Mouse (Mus musculus) G1E (cell line): Measurements from ENCODE around the gene C3ar1. TPM values are rescaled to one million over a fixed set of nuclear protein-coding genes. Genes with fewer than 3 reads are reported as not detected.

Experiments used
- ATAC-seq: 2 replicates; pipeline ENCODE4 v1.8.0; 2016; ENCODE audit warnings: mild to moderate bottlenecking; ENCODE audit not compliant: insufficient number of reproducible peaks, poor library complexity, low FRiP score, severe bottlenecking; ENCODE audit errors: extremely low read depth
- DNase-seq: peaks from one replicate; pipeline ENCODE4 v3.0.0; 2012; ENCODE audit warnings: low spot score
- H3K27me3 ChIP-seq: 2 replicates; pipeline ENCODE4 v1.6.1; 2012; ENCODE audit warnings: mild to moderate bottlenecking, low read length, inconsistent platforms; ENCODE audit not compliant: insufficient read depth
- H3K36me3 ChIP-seq: replicated peaks from 2 replicates; pipeline ENCODE3; 2012; ENCODE audit warnings: mild to moderate bottlenecking, inconsistent platforms
- H3K4me1 ChIP-seq: 2 replicates; pipeline ENCODE4 v1.6.1; 2012; ENCODE audit warnings: low read depth, low read length, inconsistent platforms, mixed read lengths; ENCODE audit not compliant: insufficient read depth
- H3K4me3 ChIP-seq: 2 replicates; pipeline ENCODE4 v1.5.1; 2012; ENCODE audit warnings: low read depth, mild to moderate bottlenecking, inconsistent platforms, low read length, moderate library complexity, mixed read lengths
- H3K9me3 ChIP-seq: replicated peaks from 2 replicates; pipeline ENCODE4 v1.6.1; 2012; ENCODE audit warnings: inconsistent platforms
- CTCF ChIP-seq: IDR thresholded peaks from 2 replicates; pipeline ENCODE4 v1.5.1; 2012; ENCODE audit warnings: low read depth, low read length, inconsistent platforms, mixed read lengths
- GATA1 ChIP-seq: IDR thresholded peaks from 2 replicates; pipeline ENCODE4 v1.6.1; 2012; ENCODE audit warnings: borderline replicate concordance, low read length, inconsistent platforms, mixed read lengths
- GATA2 ChIP-seq: IDR thresholded peaks from 2 replicates; pipeline ENCODE4 v1.6.1; 2012; ENCODE audit warnings: low read depth, low read length, inconsistent platforms, borderline replicate concordance
- POLR2AphosphoS5 ChIP-seq: IDR thresholded peaks from 2 replicates; pipeline ENCODE4 v1.6.1; 2012; ENCODE audit warnings: low read depth, low read length, inconsistent platforms; ENCODE audit not compliant: insufficient replicate concordance
- TAL1 ChIP-seq: conservative IDR thresholded peaks from 2 replicates; pipeline ENCODE4 v1.6.1; 2012; ENCODE audit warnings: low read depth, low read length, inconsistent platforms, mixed read lengths
- polyA plus RNA-seq: library from polyadenylated mRNA; stranded (reverse); fragments of >175 nt; gene quantifications from 2 replicates; pipeline ENCODE4 v1.2.3, GENCODE M21; 2012
- total RNA-seq, 2 experiments: library from RNA; stranded (forward) in 1 of 2; stranded (reverse) in 1 of 2; fragments of 200-1000 nt in 1 of 2; fragments of >200 nt in 1 of 2; fragmentation: Nextera tagmentation in 1 of 2; gene quantifications; 2 replicates each; pipeline ENCODE4 v1.2.3; 2014 to 2017

C3ar1 gene
- total and polyA plus RNA-seq, 3 experiments: 0.38 TPM; not detected in 2

GRCm38 (mm10) chr6:122879141-122879735, 23.3 kb upstream of the C3ar1 start:
- DNase-seq: no peak
- TF ChIP-seq POLR2AphosphoS5: no peak
- TF ChIP-seq GATA2: no peak
- no peak for TF ChIP-seq TAL1
- TF ChIP-seq GATA1: no peak
- TF ChIP-seq CTCF: no peak
- H3K9me3 ChIP-seq: no peaks in the 10 kb centered on the region
- H3K36me3 ChIP-seq: peaks cover 86% of the 10 kb centered on the region
- no peaks in the 10 kb centered on the region for H3K27me3 ChIP-seq
- no peak overlapping the region for H3K4me3 ChIP-seq
- ATAC-seq: no peak
- peaks cover 30% of the 10 kb centered on the region for H3K4me1 ChIP-seq

GRCm38 (mm10) chr6:122874720-122875389, 18.9 kb upstream of the C3ar1 start:
- peak; percentile 38 for DNase-seq
- TF ChIP-seq POLR2AphosphoS5 (no peak), GATA1 (no peak)
- Histone ChIP-seq H3K4me1 (peaks cover 34% of the 10 kb centered on the region), H3K9me3 (no peaks in the 10 kb centered on the region), H3K27me3 (no peaks in the 10 kb centered on the region), H3K4me3 (peak overlapping the region; percentile 88), H3K36me3 (peaks cover 42% of the 10 kb centered on the region)
- 0 out of 2 replicates have a peak, but pooled peaks have one; percentile 4 for ATAC-seq

GRCm38 (mm10) chr6:122873871-122874719, 18.1 kb upstream of the C3ar1 start, which contains the start of gene Necap1:
Gene Necap1 (plus strand): TSS chr6:122874474.
- peaks cover 30% of the 10 kb centered on the region for H3K4me1 ChIP-seq
- TF ChIP-seq CTCF (peak; percentile 45), GATA1 (no peak)
- DNase-seq: peak; percentile 77
- peak; percentile 91 for ATAC-seq
- no peaks in the 10 kb centered on the region for H3K9me3 ChIP-seq
- peaks cover 35% of the 10 kb centered on the region for H3K36me3 ChIP-seq
- H3K4me3 ChIP-seq: peak within 1 kb of the TSS; percentile 88
- no peaks in the 10 kb centered on the region for H3K27me3 ChIP-seq

GRCm38 (mm10) chr6:122872800-122873199, 16.8 kb upstream of the C3ar1 start:
- DNase-seq: no peak
- ATAC-seq: no peak
- no peak overlapping the region for H3K4me3 ChIP-seq
- peaks cover 18% of the 10 kb centered on the region for H3K4me1 ChIP-seq
- TF ChIP-seq CTCF (no peak), GATA2 (no peak), GATA1 (no peak), TAL1 (no peak), POLR2AphosphoS5 (no peak)
- no peaks in the 10 kb centered on the region for H3K9me3 ChIP-seq
- H3K36me3 ChIP-seq: peaks cover 22% of the 10 kb centered on the region
- 0 out of 2 replicates have a peak, but pooled peaks cover 2% of the 10 kb centered on the region for H3K27me3 ChIP-seq

- no peak for TF ChIP-seq GATA2
- no peak for TF ChIP-seq POLR2AphosphoS5
- no peak for TF ChIP-seq TAL1
- no peak for TF ChIP-seq CTCF
- TF ChIP-seq GATA1: no peak
- no peaks in the 10 kb centered on the region for H3K36me3 ChIP-seq
- DNase-seq: no peak
- peaks cover 4% of the 10 kb centered on the region; the same call in 1 of the 2 replicates for H3K4me1 ChIP-seq
- H3K27me3 ChIP-seq: 0 out of 2 replicates have a peak, but pooled peaks cover 2% of the 10 kb centered on the region
- no peaks in the 10 kb centered on the region for H3K9me3 ChIP-seq
- no peak for ATAC-seq
- no peak overlapping the region for H3K4me3 ChIP-seq
These were observed 13.9 kb upstream of the C3ar1 start for GRCm38 (mm10) chr6:122869846-122870245.

GRCm38 (mm10) chr6:122867914-122868313, 12.0 kb upstream of the C3ar1 start:
- TF ChIP-seq TAL1 (no peak), GATA1 (no peak), GATA2 (no peak), CTCF (no peak), POLR2AphosphoS5 (no peak)
- Histone ChIP-seq H3K4me1 (no peaks in the 10 kb centered on the region), H3K36me3 (no peaks in the 10 kb centered on the region), H3K27me3 (peaks cover 2% of the 10 kb centered on the region; the same call in 1 of the 2 replicates), H3K9me3 (no peaks in the 10 kb centered on the region), H3K4me3 (no peak overlapping the region)
- ATAC-seq: no peak; the same call in 1 of the 2 replicates
- no peak for DNase-seq
